Mouse (Mus musculus): ENCODE measurements at regions not wholly inside any gene's neighbourhood (a gene's known extent, or its start where the extent isn't known, plus 50 kb on each side); places are given as distances from the start of the nearest gene placed in this dataset.

- Histone ChIP-seq H3K36me3 (ENCODE audit: control insufficient read depth, insufficient read depth, low read length) (no peaks in the 10 kb centered on the region), H3K4me2 (ENCODE audit: low read depth, low read length) (no peak overlapping the region), H3K27ac (ENCODE audit: low read length) (no peak overlapping the region), H3K9me3 (ENCODE audit: control insufficient read depth, low read length) (no peaks in the 10 kb centered on the region), H3K9ac (ENCODE audit: low read depth, low read length) (no peak overlapping the region), H3K4me1 (ENCODE audit: control insufficient read depth, insufficient read depth, low read length) (no peaks in the 10 kb centered on the region), H3K4me3 (ENCODE audit: low read length) (no peak overlapping the region), H3K27me3 (replicated peaks; ENCODE audit: control insufficient read depth, insufficient read depth, low read length) (no peaks in the 10 kb centered on the region)
- ATAC-seq = no peak
- WGBS = 62% methylated on average over 3 of the region's 3 CpGs
Observed at GRCm38 (mm10) chr1:77128411-77128810, 386.5 kb downstream of the Epha4 start.

- H3K4me3 ChIP-seq (ENCODE audit: low read length) = no peak overlapping the region
- no peak for ATAC-seq
- H3K4me1 ChIP-seq (ENCODE audit: control insufficient read depth, insufficient read depth, low read length) = no peaks in the 10 kb centered on the region
- WGBS = 61% methylated on average over 6 of the region's 6 CpGs
- H3K27ac ChIP-seq (ENCODE audit: low read length) = no peak overlapping the region
- no peaks in the 10 kb centered on the region for H3K27me3 ChIP-seq (replicated peaks; ENCODE audit: control insufficient read depth, insufficient read depth, low read length)
- no peaks in the 10 kb centered on the region for H3K9me3 ChIP-seq (ENCODE audit: control insufficient read depth, low read length)
- no peak overlapping the region for H3K4me2 ChIP-seq (ENCODE audit: low read depth, low read length)
- no peak overlapping the region for H3K9ac ChIP-seq (ENCODE audit: low read depth, low read length)
- H3K36me3 ChIP-seq (ENCODE audit: control insufficient read depth, insufficient read depth, low read length) = no peaks in the 10 kb centered on the region
Observed at GRCm38 (mm10) chr1:77137663-77138062, 377.2 kb downstream of the Epha4 start.

- Histone ChIP-seq H3K27me3 (replicated peaks; ENCODE audit: control insufficient read depth, insufficient read depth, low read length) (no peaks in the 10 kb centered on the region), H3K9ac (ENCODE audit: low read depth, low read length) (no peak overlapping the region), H3K4me3 (ENCODE audit: low read length) (no peak overlapping the region), H3K4me1 (ENCODE audit: control insufficient read depth, insufficient read depth, low read length) (no peaks in the 10 kb centered on the region), H3K27ac (ENCODE audit: low read length) (no peak overlapping the region), H3K9me3 (ENCODE audit: control insufficient read depth, low read length) (no peaks in the 10 kb centered on the region), H3K36me3 (ENCODE audit: control insufficient read depth, insufficient read depth, low read length) (no peaks in the 10 kb centered on the region), H3K4me2 (ENCODE audit: low read depth, low read length) (no peak overlapping the region)
- WGBS = 80% methylated on average over 7 of the region's 7 CpGs
- ATAC-seq = no peak
Observed at GRCm38 (mm10) chr1:77140906-77141305, 374.0 kb downstream of the Epha4 start.

- Histone ChIP-seq H3K4me2 (ENCODE audit: low read depth, low read length) (no peak overlapping the region), H3K36me3 (ENCODE audit: control insufficient read depth, insufficient read depth, low read length) (no peaks in the 10 kb centered on the region), H3K27ac (ENCODE audit: low read length) (no peak overlapping the region), H3K4me1 (ENCODE audit: control insufficient read depth, insufficient read depth, low read length) (no peaks in the 10 kb centered on the region), H3K9me3 (ENCODE audit: control insufficient read depth, low read length) (no peaks in the 10 kb centered on the region), H3K4me3 (ENCODE audit: low read length) (no peak overlapping the region), H3K27me3 (replicated peaks; ENCODE audit: control insufficient read depth, insufficient read depth, low read length) (no peaks in the 10 kb centered on the region), H3K9ac (ENCODE audit: low read depth, low read length) (no peak overlapping the region)
- ATAC-seq = no peak
- 92% methylated on average over 4 of the region's 4 CpGs for WGBS
Observed at GRCm38 (mm10) chr1:77148052-77148451, 366.8 kb downstream of the Epha4 start.

GRCm38 (mm10) chr1:77168316-77168715 is 346.6 kb downstream of the Epha4 start:
- no peaks in the 10 kb centered on the region for H3K36me3 ChIP-seq (ENCODE audit: control insufficient read depth, insufficient read depth, low read length)
- no peak overlapping the region for H3K27ac ChIP-seq (ENCODE audit: low read length)
- no peaks in the 10 kb centered on the region for H3K4me1 ChIP-seq (ENCODE audit: control insufficient read depth, insufficient read depth, low read length)
- H3K9ac ChIP-seq (ENCODE audit: low read depth, low read length) = no peak overlapping the region
- no peak overlapping the region for H3K4me3 ChIP-seq (ENCODE audit: low read length)
- 82% methylated on average over 4 of the region's 4 CpGs for WGBS
- H3K9me3 ChIP-seq (ENCODE audit: control insufficient read depth, low read length) = no peaks in the 10 kb centered on the region
- no peak overlapping the region for H3K4me2 ChIP-seq (ENCODE audit: low read depth, low read length)
- ATAC-seq = no peak
- H3K27me3 ChIP-seq (replicated peaks; ENCODE audit: control insufficient read depth, insufficient read depth, low read length) = no peaks in the 10 kb centered on the region

- Histone ChIP-seq H3K4me3 (ENCODE audit: low read length) (no peak overlapping the region), H3K27ac (ENCODE audit: low read length) (no peak overlapping the region), H3K4me2 (ENCODE audit: low read depth, low read length) (no peak overlapping the region), H3K27me3 (replicated peaks; ENCODE audit: control insufficient read depth, insufficient read depth, low read length) (no peaks in the 10 kb centered on the region), H3K9me3 (ENCODE audit: control insufficient read depth, low read length) (no peaks in the 10 kb centered on the region), H3K36me3 (ENCODE audit: control insufficient read depth, insufficient read depth, low read length) (no peaks in the 10 kb centered on the region), H3K9ac (ENCODE audit: low read depth, low read length) (no peak overlapping the region), H3K4me1 (ENCODE audit: control insufficient read depth, insufficient read depth, low read length) (no peaks in the 10 kb centered on the region)
- 66% methylated on average over 1 of the region's 1 CpGs for WGBS
- peak; percentile 72 for ATAC-seq
Observed at GRCm38 (mm10) chr1:77172463-77172862, 342.4 kb downstream of the Epha4 start.

GRCm38 (mm10) chr1:77174801-77175200 is 340.1 kb downstream of the Epha4 start:
- Histone ChIP-seq H3K9ac (ENCODE audit: low read depth, low read length) (no peak overlapping the region), H3K4me3 (ENCODE audit: low read length) (no peak overlapping the region), H3K9me3 (ENCODE audit: control insufficient read depth, low read length) (no peaks in the 10 kb centered on the region), H3K4me1 (ENCODE audit: control insufficient read depth, insufficient read depth, low read length) (no peaks in the 10 kb centered on the region), H3K27me3 (replicated peaks; ENCODE audit: control insufficient read depth, insufficient read depth, low read length) (no peaks in the 10 kb centered on the region), H3K4me2 (ENCODE audit: low read depth, low read length) (no peak overlapping the region), H3K36me3 (ENCODE audit: control insufficient read depth, insufficient read depth, low read length) (no peaks in the 10 kb centered on the region), H3K27ac (ENCODE audit: low read length) (no peak overlapping the region)
- WGBS = 31% methylated on average over 4 of the region's 4 CpGs
- peak; percentile 62 for ATAC-seq

GRCm38 (mm10) chr1:77175214-77175613 is 339.7 kb downstream of the Epha4 start:
- Histone ChIP-seq H3K9me3 (ENCODE audit: control insufficient read depth, low read length) (no peaks in the 10 kb centered on the region), H3K36me3 (ENCODE audit: control insufficient read depth, insufficient read depth, low read length) (no peaks in the 10 kb centered on the region), H3K9ac (ENCODE audit: low read depth, low read length) (no peak overlapping the region), H3K27me3 (replicated peaks; ENCODE audit: control insufficient read depth, insufficient read depth, low read length) (no peaks in the 10 kb centered on the region), H3K4me2 (ENCODE audit: low read depth, low read length) (no peak overlapping the region), H3K4me3 (ENCODE audit: low read length) (no peak overlapping the region), H3K4me1 (ENCODE audit: control insufficient read depth, insufficient read depth, low read length) (no peaks in the 10 kb centered on the region), H3K27ac (ENCODE audit: low read length) (no peak overlapping the region)
- 38% methylated on average over 3 of the region's 3 CpGs for WGBS
- no peak for ATAC-seq

GRCm38 (mm10) chr1:77176516-77176915 is 338.4 kb downstream of the Epha4 start:
- H3K4me1 ChIP-seq (ENCODE audit: control insufficient read depth, insufficient read depth, low read length) = no peaks in the 10 kb centered on the region
- H3K9me3 ChIP-seq (ENCODE audit: control insufficient read depth, low read length) = no peaks in the 10 kb centered on the region
- no peak overlapping the region for H3K4me2 ChIP-seq (ENCODE audit: low read depth, low read length)
- 93% methylated on average over 2 of the region's 2 CpGs for WGBS
- H3K9ac ChIP-seq (ENCODE audit: low read depth, low read length) = no peak overlapping the region
- ATAC-seq = no peak
- H3K27me3 ChIP-seq (replicated peaks; ENCODE audit: control insufficient read depth, insufficient read depth, low read length) = no peaks in the 10 kb centered on the region
- no peak overlapping the region for H3K27ac ChIP-seq (ENCODE audit: low read length)
- no peaks in the 10 kb centered on the region for H3K36me3 ChIP-seq (ENCODE audit: control insufficient read depth, insufficient read depth, low read length)
- H3K4me3 ChIP-seq (ENCODE audit: low read length) = no peak overlapping the region

GRCm38 (mm10) chr1:77183965-77184364 is 330.9 kb downstream of the Epha4 start:
- H3K9ac ChIP-seq (ENCODE audit: low read depth, low read length) = no peak overlapping the region
- no peak overlapping the region for H3K4me3 ChIP-seq (ENCODE audit: low read length)
- H3K36me3 ChIP-seq (ENCODE audit: control insufficient read depth, insufficient read depth, low read length) = no peaks in the 10 kb centered on the region
- 63% methylated on average over 2 of the region's 2 CpGs for WGBS
- H3K27ac ChIP-seq (ENCODE audit: low read length) = no peak overlapping the region
- no peaks in the 10 kb centered on the region for H3K4me1 ChIP-seq (ENCODE audit: control insufficient read depth, insufficient read depth, low read length)
- no peaks in the 10 kb centered on the region for H3K9me3 ChIP-seq (ENCODE audit: control insufficient read depth, low read length)
- H3K4me2 ChIP-seq (ENCODE audit: low read depth, low read length) = no peak overlapping the region
- ATAC-seq = no peak
- no peaks in the 10 kb centered on the region for H3K27me3 ChIP-seq (replicated peaks; ENCODE audit: control insufficient read depth, insufficient read depth, low read length)

All from intestine, embryonic 16.5 days (tissue).